Mouse (Mus musculus) small intestine, adult 2 months (tissue): ENCODE measurements at regions not wholly inside any gene's neighbourhood (a gene's known extent, or its start where the extent isn't known, plus 50 kb on each side); places are given as distances from the start of the nearest gene placed in this dataset.

Experiments
- CTCF ChIP-seq: fragments of 200-500 bp; IDR thresholded peaks from 2 replicates; pipeline ENCODE4 v1.5.1; 2012; ENCODE audit warnings: low read depth, mild to moderate bottlenecking, control low read depth, inconsistent platforms, low read length, moderate library complexity, mixed read lengths; ENCODE audit not compliant: insufficient replicate concordance, insufficient read length; ENCODE audit errors: extremely low read depth
- POLR2A ChIP-seq: fragments of 200-500 bp; IDR thresholded peaks from 2 replicates; pipeline ENCODE4 v1.6.1; 2012; ENCODE audit warnings: low read depth, mild to moderate bottlenecking, control low read depth, inconsistent platforms, low read length, moderate library complexity

- TF ChIP-seq CTCF (no peak), POLR2A (no peak)
These were observed 200.9 kb upstream of the Cited2 start for GRCm38 (mm10) chr10:17522026-17522541.
